7 mouse cellular contexts compared by ENCODE assay signal in genomic region chr3:88532299-88532674, GRCm38 (mm10). TPM values are rescaled to one million over a fixed set of nuclear protein-coding genes. Genes with fewer than 3 reads are reported as not detected.
DNase-seq lines count a peak whose midpoint lies in the region; ATAC-seq and TF ChIP-seq lines count a peak whose summit lies in the region.

Mex3a (plus strand) TSS chr3:88532395.

- peaks cover 8% of the 10 kb centered on the region; the same call in 1 of the 2 replicates for H3K36me3 ChIP-seq in lung, embryonic 16.5 days (ENCODE audit: control insufficient read depth, insufficient read depth, low read length)
- peaks cover 14% of the 10 kb centered on the region for H3K36me3 ChIP-seq in embryonic facial prominence, embryonic 15.5 days
- H3K36me3 ChIP-seq in hindbrain, postnatal 0 days (ENCODE audit: insufficient read depth, low read length): peaks cover 7% of the 10 kb centered on the region; the same call in 1 of the 2 replicates
- peaks cover 16% of the 10 kb centered on the region for H3K36me3 ChIP-seq in neural tube, embryonic 14.5 days (ENCODE audit: control insufficient read depth, insufficient read depth, low read length)

- H3K27ac ChIP-seq in lung, embryonic 16.5 days (ENCODE audit: low read length): peak within 1 kb of the TSS; percentile 90
- peak within 1 kb of the TSS; percentile 99 for H3K27ac ChIP-seq in embryonic facial prominence, embryonic 15.5 days (replicated peaks)
- peak within 1 kb of the TSS; percentile 92 for H3K27ac ChIP-seq in hindbrain, postnatal 0 days
- peak within 1 kb of the TSS; percentile 98 for H3K27ac ChIP-seq in neural tube, embryonic 14.5 days (ENCODE audit: low read depth, low read length)

- H3K27me3 ChIP-seq in lung, embryonic 16.5 days (ENCODE audit: control insufficient read depth, insufficient read depth, low read depth, low read length): no peaks in the 10 kb centered on the region
- no peaks in the 10 kb centered on the region for H3K27me3 ChIP-seq in embryonic facial prominence, embryonic 15.5 days
- no peaks in the 10 kb centered on the region for H3K27me3 ChIP-seq in hindbrain, postnatal 0 days (ENCODE audit: insufficient read depth, low read length)
- no peaks in the 10 kb centered on the region for H3K27me3 ChIP-seq in neural tube, embryonic 14.5 days (ENCODE audit: control insufficient read depth, insufficient read depth, low read length)

- H3K9ac ChIP-seq in lung, embryonic 16.5 days (ENCODE audit: low read length): peak within 1 kb of the TSS; percentile 93
- peak within 1 kb of the TSS; percentile 93 for H3K9ac ChIP-seq in embryonic facial prominence, embryonic 15.5 days
- H3K9ac ChIP-seq in hindbrain, postnatal 0 days (replicated peaks; ENCODE audit: low read length): peak within 1 kb of the TSS; percentile 94
- peak within 1 kb of the TSS; percentile 99 for H3K9ac ChIP-seq in neural tube, embryonic 14.5 days (replicated peaks; ENCODE audit: low read depth, low read length)

- no peaks in the 10 kb centered on the region for H3K9me3 ChIP-seq in lung, embryonic 16.5 days (ENCODE audit: control insufficient read depth, low read length)
- H3K9me3 ChIP-seq in embryonic facial prominence, embryonic 15.5 days (replicated peaks): no peaks in the 10 kb centered on the region
- no peaks in the 10 kb centered on the region for H3K9me3 ChIP-seq in hindbrain, postnatal 0 days (ENCODE audit: low read length)
- no peaks in the 10 kb centered on the region for H3K9me3 ChIP-seq in neural tube, embryonic 14.5 days (ENCODE audit: control insufficient read depth, low read length)

- 0% methylated on average over 7 of the region's 31 CpGs for WGBS in lung, embryonic 16.5 days
- 0% methylated on average over 15 of the region's 31 CpGs for WGBS in embryonic facial prominence, embryonic 15.5 days
- 4% methylated on average over 18 of the region's 31 CpGs for WGBS in hindbrain, postnatal 0 days
- 0% methylated on average over 9 of the region's 31 CpGs for WGBS in neural tube, embryonic 14.5 days

- H3K4me2 ChIP-seq in lung, embryonic 16.5 days (ENCODE audit: low read depth, low read length): peak within 1 kb of the TSS; percentile 65
- peak within 1 kb of the TSS; percentile 73 for H3K4me2 ChIP-seq in embryonic facial prominence, embryonic 15.5 days (replicated peaks)
- H3K4me2 ChIP-seq in hindbrain, postnatal 0 days (ENCODE audit: low read depth, low read length): peak within 1 kb of the TSS; percentile 87
- H3K4me2 ChIP-seq in neural tube, embryonic 14.5 days (ENCODE audit: low read depth, low read length): peak within 1 kb of the TSS; percentile 77

- no peak for DNase-seq in lung, postnatal 36 days
- DNase-seq in hindbrain, postnatal 0 days (ENCODE audit: low spot score): peak; percentile 60
- no peak for DNase-seq in T-cell, adult 2 months (ENCODE audit: low spot score)
- no peak for DNase-seq in urinary bladder, postnatal 4 days (ENCODE audit: low spot score in 2 of 2)

- peak within 1 kb of the TSS; percentile 74 for H3K4me3 ChIP-seq in lung, embryonic 16.5 days (ENCODE audit: low read length)
- H3K4me3 ChIP-seq in embryonic facial prominence, embryonic 15.5 days (replicated peaks): peak within 1 kb of the TSS; percentile 86
- peak within 1 kb of the TSS; percentile 66 for H3K4me3 ChIP-seq in hindbrain, postnatal 0 days (ENCODE audit: low read length)
- H3K4me3 ChIP-seq in neural tube, embryonic 14.5 days (ENCODE audit: low read depth, low read length): peak within 1 kb of the TSS; percentile 96

- peaks cover 62% of the 10 kb centered on the region for H3K4me1 ChIP-seq in lung, embryonic 16.5 days (replicated peaks; ENCODE audit: control insufficient read depth, insufficient read depth, low read length)
- H3K4me1 ChIP-seq in embryonic facial prominence, embryonic 15.5 days: peaks cover 73% of the 10 kb centered on the region
- peaks cover 53% of the 10 kb centered on the region for H3K4me1 ChIP-seq in hindbrain, postnatal 0 days (ENCODE audit: insufficient read depth, low read length)
- peaks cover 60% of the 10 kb centered on the region for H3K4me1 ChIP-seq in neural tube, embryonic 14.5 days (ENCODE audit: control insufficient read depth, insufficient read depth, low read length)

- no peak for TF ChIP-seq CTCF in hindbrain, postnatal 0 days (IDR thresholded peaks at IDR 0.05; ENCODE audit: low read depth)

- ATAC-seq in lung, embryonic 16.5 days (ENCODE audit: low read depth): no peak
- no peak for ATAC-seq in embryonic facial prominence, embryonic 15.5 days (ENCODE audit: insufficient number of reproducible peaks, low FRiP score, low TSS enrichment, low read depth)
- ATAC-seq in hindbrain, postnatal 0 days: no peak
- no peak for ATAC-seq in neural tube, embryonic 14.5 days (ENCODE audit: low read depth)

RNA-seq across cellular contexts. Expression of gene Mex3a, which starts in this region (rescaled TPM):
- polyA plus RNA-seq in lung, embryonic 16.5 days (2015; fragmentation: Nextera tagmentation; extraction: Ambion mirVana): 13.1 and 13.5 TPM in 2 replicates
- 22.5 and 22.8 TPM in 2 replicates for polyA plus RNA-seq in embryonic facial prominence, embryonic 15.5 days (2015; fragmentation: Nextera tagmentation; extraction: Ambion mirVana)
- total RNA-seq in hindbrain, postnatal 0 days (2014; rRNA removed): 52.3 and 54.5 TPM in 2 replicates
- 13.9 and 15.3 TPM in 2 replicates for polyA plus RNA-seq in hindbrain, postnatal 0 days (2015; fragmentation: Nextera tagmentation; extraction: Ambion mirVana)
- polyA plus RNA-seq in neural tube, embryonic 14.5 days (2014; fragmentation: Nextera tagmentation; extraction: Ambion mirVana): 34.0 and 35.3 TPM in 2 replicates
